Mouse (Mus musculus) left cerebral cortex, postnatal 25 days (tissue): ENCODE measurements at regions not wholly inside any gene's neighbourhood (a gene's known extent, or its start where the extent isn't known, plus 50 kb on each side); places are given as distances from the start of the nearest gene placed in this dataset.

Source experiments
- DNase-seq, 2 experiments: peaks; one replicate each; pipeline ENCODE4 v3.0.0; 2022; ENCODE audit warnings: low spot score in 2 of 2, mixed read lengths in 1 of 2
- intact Hi-C: fragments of 180-260 bp; cut with DNase I; formaldehyde crosslinking; loops from one replicate; pipeline ENCODE4 v1.15.1; 2025

DNA sequence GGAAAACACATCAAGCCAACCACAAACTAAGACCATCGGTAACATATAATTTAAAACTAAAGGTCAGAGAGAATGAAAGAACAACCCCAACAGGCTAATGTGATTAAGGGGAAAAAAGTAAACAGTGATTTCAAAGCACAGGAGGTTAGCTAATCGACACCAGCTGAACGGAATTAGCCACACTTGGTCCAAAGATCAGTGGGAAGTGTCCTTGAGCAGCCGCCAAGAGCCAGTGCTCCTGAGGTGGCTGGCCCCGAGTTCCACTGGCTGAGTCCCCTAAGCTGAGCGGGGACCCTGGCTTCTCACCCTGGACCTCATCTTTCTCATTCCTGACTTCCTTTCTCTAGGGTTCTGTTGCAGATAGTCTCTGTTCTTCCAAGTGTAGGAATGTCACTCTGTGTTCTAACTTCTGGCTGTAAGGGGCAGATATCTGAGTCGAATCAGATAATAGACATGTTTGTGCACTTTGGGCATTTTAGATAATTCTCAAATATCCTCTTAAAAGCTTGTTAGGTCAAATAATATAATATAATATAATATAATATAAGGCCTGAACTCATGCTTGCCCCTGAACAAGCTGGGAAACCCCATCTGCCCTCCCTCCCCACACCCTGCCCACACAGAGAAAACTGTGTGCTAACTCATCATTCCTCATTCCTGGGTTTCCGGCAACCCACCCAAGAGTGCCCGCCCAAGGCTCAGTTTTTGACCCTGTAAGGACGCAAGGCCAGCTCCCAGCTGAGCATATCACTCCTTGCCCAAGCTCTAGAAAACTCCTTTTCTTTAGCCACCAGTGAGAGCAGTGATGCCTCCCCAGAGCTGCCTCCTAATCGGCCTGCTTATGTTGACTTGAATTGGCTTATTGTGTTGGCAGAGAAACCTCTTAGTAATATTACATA, 137.3 kb upstream of the Krr1 start:
- intact Hi-C loops, result no loop called here
- DNase-seq, result no peak

DNA sequence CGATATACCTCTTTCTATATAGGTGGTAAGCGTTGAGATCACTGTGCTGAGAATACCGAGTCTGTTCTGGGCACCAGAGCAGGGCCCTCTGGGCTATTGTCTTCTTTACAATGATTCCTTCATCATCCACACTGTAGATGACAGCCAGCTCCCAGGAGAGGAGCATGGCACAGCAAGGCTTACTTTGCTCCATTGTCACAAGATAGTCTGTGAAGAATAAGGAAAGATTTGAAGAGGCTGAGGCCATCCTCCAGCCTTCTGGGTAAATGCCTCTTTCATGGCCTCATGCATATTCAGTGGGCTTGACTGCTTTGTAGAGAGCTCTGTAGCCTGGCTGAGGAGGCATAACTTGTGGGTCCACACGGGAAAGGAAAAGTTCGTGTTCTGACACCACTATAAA, 136.3 kb upstream of the Krr1 start:
- intact Hi-C loops, result no loop called here
- DNase-seq, result no peak

DNA sequence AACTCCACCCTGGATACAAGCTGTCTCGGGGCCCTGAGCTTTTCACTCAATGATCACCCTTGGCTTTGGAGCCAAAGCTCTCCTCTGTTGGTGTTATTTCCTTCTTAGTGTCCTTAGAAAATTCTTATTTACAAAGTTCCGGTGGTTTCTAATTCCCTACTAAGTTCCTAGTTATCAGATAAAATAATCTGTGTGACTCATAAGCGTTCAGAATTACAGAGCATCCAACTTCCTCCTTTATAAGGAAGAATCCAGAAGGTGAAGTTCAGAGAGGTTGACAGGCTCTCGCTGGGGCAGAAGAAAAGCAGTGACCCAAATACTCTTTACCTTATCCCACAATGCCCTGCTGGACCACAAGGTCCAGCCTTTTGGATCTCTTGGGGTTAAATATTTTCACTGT, 135.7 kb upstream of the Krr1 start:
- no peak for DNase-seq

DNA sequence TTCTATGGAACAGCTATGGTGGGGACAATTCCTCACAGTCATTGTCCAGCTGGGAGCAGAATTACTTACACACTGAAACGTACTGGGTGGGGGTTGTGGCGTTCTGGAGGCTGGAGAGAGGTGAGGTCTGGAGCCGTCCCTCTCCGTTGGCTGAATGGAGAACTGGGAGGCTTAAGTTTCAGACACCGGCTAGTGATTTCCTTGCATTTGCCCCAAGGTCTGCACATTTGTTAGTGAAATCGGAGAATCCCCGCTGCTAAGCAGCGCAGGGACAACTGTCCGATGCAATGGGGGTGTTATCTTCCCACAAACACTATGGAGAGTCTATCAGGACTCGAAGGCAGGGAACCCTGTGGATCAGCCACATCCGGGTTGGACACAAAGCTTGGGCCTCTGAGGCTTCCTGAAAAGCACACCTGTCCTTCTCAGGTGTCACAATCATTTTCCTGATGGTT, 130.1 kb upstream of the Krr1 start:
- intact Hi-C loops, result no loop called here
- no peak for DNase-seq

More for the DNA sequence above, 135.7 kb upstream of the Krr1 start:
- intact Hi-C loops, result no loop called here

DNA sequence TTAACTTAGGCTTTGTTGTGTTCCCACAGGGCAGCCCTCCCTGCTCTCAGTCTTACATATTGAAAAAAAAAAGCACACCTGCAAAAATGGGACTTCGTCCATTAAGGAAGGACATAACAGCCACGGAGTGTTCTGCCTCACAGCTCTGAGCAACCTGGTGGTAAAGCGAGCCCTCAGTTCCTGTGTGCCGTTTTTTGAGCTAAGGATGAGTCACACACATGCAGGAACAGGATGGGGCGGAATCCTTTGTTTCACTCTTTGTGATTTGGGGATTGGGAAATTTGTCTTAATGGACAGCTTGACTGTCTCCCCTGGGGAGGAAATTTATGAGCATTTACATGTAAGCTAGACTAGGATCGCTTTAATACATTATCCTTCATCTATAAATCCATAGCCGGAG, 129.6 kb upstream of the Krr1 start:
- intact Hi-C loops, result no loop called here
- DNase-seq, result no peak

DNA sequence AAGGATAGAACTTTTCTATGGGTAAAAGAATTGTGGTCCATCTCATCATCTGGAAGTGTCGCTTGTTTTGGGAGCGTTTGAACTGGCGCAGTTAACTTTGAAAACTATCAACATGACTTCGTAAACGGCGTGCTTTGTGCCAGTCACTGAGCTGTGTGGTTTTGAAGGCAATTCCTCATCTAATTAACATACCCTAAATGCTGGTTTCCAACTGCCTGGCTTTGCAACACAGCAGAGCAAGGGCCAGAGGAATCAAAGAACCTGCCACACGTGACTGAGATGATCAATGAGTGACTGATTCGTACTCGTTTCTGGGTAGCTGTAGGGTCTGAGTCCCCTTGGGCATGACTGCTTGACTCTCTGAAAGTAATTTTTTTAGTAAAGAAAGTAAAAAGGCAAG, 129.2 kb upstream of the Krr1 start:
- intact Hi-C loops, result no loop called here

DNA sequence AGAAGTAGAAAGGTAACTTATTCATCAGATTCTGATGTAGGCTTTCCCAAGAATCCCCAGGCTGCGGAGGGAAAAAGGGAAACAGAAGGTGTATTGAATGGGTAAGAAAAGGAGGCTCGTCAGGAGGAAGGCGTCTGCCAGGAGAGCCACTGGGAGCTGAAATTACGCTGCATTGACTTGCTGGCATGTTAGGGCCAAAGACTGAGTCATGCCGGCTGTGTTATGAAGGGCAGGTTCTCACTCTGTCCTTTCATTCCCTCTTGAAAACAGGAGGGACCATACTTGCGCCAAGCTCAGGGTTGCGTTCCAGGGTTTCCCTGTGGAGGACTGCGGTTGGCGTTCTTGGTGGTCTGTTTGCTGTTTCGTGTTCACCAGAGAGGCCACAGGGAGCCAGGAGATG, 128.3 kb upstream of the Krr1 start:
- intact Hi-C loops, result no loop called here
- DNase-seq, result no peak

More for the DNA sequence above, 129.2 kb upstream of the Krr1 start:
- DNase-seq, result no peak

DNA sequence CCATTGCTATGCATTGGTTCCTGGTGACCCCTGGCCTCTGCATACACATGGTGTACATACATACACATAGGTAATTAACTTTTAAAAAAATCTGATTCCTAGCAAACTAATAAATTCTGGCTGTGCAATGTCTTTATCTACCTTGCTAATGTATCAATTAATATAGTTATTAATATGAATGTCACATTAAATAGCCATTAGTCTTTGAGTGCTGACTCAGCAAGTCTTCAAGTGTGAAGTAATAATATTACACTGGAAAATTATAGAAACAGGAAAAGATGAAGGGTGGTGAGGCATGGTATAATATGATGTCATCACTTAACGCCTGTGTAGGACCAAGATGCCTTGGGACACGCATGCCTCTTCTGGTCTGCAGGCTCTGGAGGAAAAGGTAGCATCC, 126.5 kb upstream of the Krr1 start:
- intact Hi-C loops, result no loop called here
- DNase-seq, result no peak

DNA sequence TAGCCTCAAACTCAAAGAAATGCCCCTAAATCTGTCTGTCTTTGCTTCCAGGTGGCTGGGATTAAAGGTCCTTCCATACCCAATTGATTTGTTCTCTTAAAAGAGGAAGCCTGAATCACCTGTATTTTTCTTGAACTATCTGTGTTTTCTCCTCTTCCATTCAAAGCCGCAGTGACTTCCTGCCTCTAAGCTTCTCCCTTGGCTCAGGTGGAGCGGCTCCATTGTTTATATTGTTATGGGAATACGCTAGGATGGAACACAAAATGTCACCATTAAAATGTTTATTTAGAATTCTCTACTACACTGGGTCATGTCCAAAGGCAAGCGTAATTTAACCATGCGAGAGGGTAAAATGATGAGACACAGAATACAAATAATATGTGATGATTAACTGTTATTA, 118.2 kb upstream of the Krr1 start:
- no peak for DNase-seq
- intact Hi-C loops, result no loop called here

DNA sequence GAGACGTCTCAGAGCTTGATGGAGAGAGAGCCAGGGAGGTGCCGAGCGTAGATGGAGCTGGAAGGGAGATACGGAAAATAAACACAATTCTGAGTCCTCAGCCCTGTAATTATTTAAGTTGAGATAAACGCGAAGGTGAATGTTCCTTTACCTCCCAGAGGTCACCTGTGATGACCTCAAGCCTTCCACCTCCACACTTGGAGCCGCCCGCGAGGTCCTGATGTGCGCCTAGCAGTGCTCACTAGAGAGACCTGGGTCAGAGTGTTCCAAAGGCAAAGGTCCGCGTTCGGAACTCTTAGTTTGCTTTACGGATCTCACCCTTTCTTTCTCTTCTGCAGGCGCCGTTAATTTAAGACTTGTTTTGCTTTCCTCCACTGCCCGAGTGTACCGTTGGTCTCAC, 117.0 kb upstream of the Krr1 start:
- intact Hi-C loops, result no loop called here

DNA sequence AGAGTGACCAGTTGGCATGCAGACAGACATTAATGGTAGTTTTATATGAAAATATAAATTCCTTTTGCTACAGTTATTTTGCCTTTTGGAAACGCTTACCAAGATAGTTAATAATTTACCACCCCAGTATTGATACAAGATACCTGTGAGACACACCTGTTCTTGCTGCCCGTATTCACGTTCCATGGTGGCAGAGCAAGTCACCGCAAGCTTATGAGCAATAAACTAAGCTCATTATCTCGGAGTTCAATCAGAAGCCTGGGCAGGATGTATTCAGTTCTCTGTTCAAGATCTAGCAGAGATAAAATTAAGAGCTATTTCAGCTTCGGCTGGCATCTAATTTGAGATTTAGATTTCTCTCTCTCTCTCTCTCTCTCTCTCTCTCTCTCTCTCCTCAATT, 114.1 kb upstream of the Krr1 start:
- intact Hi-C loops, result no loop called here
- no peak for DNase-seq

More for the DNA sequence above, 117.0 kb upstream of the Krr1 start:
- DNase-seq, result no peak

DNA sequence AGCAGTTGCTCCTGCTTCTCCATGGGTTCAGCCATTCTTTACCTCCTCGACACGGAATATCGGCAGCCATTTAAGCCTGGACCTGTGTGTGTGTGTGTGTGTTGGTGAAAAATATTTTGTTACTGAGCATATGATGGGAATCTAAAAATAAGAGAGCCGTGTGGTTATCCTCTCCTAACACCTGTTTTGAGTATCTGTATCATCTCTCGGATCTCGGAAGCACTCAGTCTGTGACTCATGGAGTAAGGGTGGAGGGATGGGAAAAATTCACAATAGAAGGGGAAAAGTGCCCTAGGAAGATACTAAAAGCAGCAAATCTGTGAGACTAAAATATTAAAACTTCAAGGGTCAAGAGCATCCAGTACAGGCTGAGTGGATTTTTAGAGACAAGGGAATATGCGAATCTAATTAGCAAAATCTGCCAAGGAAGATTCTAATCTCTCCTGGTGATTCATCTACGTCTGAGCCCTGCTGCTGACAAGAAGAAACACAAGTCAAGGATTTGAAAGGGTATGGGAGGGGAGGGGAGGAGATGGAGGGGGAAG, 107.1 kb upstream of the Krr1 start:
- intact Hi-C loops, result no loop called here

DNA sequence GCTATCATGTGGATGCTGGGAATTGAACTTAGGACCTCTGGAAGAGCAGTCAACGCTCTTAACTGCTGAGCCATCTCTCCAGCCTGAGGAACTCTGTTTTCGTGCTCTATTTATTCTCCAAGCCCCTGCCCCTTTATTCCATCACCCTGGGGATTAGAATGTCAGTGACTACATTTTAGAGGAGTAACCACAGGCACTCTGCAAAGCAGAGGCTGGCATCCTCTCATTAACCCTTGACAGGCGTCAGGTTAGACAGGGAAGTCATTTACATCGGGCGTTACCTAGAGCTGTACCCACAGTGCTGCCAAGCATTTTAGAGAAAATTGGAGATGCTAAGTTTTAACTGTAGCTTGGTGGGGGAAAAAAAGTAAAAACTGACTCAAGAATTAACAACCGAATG, 105.4 kb upstream of the Krr1 start:
- DNase-seq, result no peak
- intact Hi-C loops, result no loop called here

More for the DNA sequence above, 107.1 kb upstream of the Krr1 start:
- DNase-seq, result peak in 1 of 2 experiments; percentile 23

DNA sequence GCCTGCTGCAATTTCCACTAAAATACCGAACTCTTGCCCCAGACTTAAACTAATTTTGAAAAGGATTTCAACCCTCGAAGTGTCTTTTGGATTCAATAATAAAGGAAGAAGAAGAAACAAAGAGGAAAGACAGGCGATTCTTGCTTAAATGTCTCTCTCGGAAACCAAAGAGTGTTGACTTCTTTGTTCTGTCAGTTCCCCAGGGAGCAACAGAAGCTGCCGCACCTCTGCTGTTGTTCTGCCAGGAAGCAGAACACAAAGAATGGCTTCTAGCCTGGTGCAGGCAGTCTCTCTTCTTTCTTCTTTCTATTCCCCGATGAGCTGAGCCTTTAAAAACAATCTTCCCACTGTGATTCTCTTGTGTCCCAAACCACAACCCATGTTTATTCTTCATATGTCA, 104.9 kb upstream of the Krr1 start:
- DNase-seq, result no peak
- intact Hi-C loops, result no loop called here

DNA sequence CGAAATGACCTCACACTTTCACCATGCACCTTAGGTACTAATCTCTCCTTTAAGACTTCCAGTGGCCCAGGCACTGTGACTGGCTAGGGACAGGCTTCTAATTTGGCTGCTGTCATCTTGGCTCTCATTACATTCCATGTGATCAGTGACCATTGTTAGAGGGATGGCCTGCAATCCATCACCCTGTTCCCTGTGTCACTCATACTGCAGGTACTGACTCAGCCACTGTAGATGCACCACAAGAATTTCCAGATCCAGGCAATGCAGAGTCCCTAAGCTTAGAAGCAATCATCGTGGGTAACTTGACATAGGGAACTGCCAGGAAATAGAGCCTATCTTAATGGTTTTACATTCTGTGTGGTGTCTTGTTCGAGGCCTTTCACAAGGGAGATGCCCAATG, 92.1 kb upstream of the Krr1 start:
- DNase-seq, result no peak
- intact Hi-C loops, result loop anchor here (5.0 kb wide), 1 partner anchor 373 kb away; the partner anchor contains the start of gene Phlda1

DNA sequence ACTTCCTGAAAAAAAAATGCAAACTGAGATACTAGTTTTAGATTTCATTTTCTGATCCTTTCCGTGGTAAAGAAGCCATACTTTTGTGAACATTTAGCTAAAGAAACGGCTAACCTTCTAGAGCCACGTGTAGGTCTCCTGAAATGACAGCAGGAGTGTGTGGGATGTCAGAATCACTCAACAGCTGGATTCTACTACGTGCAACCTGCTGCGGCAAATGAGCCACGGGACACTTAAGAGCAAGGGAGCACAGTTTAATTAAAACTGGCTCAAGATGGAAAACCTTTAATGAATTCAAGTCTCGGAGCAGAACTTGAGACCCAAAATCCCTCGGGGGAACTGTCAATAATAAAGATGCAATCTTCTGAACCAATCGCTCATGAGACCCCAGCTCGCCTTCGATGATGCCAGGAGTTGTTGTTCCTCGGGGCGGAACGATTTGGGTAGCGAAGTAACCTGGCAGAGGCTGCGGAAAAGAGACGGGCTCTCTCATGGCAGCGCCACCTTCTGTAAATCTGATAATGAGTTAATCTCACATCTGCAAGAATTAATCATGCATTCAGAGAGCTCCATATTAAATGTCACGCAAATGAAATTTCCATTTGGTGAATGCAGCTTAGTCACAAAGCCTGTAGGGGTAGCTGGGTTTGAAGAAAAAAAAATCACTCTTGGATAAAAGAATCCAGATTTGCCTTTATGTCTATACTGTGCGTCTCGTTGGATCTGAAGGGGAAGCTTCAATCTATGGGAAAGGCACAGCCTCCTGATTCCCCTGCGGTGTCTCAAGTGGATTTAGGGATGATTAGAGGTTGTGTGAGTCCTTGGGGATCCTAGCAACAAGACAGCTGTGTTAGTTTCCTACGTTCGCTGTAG, 90.9 kb upstream of the Krr1 start:
- intact Hi-C loops, result loop anchor here (5.0 kb wide), 1 partner anchor 374 kb away; the partner anchor contains the start of gene Phlda1
- peak in 1 of 2 experiments; percentile 39 for DNase-seq

DNA sequence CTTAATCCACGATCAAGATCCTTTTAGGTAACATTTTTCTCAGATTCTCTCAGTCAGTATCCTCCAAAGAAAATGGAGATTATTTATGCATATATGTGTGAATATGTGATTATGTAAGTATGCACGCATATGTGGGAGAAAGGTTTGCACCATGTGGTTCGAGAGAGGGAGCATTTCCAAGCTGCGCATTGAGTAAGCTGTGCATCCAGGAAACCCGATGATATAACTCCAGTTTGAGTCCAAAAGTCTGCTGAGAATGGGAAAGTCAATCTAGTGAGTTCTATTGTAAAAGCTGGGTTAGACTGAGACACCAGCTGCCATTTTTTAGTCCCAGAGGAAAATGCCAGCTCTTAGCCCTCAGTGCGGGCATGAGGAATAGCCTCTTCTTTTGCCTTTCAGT, 89.9 kb upstream of the Krr1 start:
- intact Hi-C loops, result loop anchor here (5.0 kb wide), 1 partner anchor 375 kb away; the partner anchor contains the start of gene Phlda1
- peak in 1 of 2 experiments; percentile 83 for DNase-seq

DNA sequence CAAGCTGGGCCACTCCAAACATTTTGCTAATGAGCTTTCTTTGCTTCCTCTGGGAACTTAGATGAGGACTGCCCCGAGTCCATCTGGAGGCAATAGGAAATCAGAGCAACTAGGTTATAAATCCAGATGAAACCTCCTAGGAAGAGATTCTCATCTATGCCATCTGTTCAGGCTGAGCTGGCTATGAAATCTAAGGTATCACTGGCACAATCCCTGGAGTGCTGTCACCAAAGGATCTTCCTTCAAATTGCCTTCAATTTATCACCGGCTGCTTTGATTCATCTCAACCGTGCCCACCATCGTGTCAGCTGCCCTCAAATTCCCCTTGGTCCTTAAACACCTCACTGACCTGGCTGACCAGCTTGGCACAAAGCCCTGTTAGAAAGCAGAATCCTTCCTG, 87.8 kb upstream of the Krr1 start:
- intact Hi-C loops, result loop anchor here (5.0 kb wide), 1 partner anchor 377 kb away; the partner anchor contains the start of gene Phlda1
- DNase-seq, result peak in 1 of 2 experiments; percentile 22

DNA sequence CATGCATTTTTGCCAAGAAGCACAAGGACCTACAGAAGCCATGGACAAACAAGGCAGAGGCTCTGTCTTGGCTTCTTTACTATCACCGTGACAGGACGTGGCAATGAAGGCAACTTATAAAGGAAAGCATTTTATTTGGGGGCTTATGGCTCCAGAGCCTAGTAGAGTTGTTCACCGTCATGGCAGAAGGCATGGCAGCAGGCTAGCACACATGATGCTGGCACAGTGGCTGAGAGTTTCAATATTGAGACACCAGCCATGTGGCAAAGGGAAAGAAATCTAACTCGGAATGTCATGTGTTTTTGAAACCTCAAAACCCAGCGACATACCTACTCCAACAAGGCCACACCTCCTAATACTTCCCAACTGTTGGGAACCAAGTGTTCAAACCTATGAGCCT, 83.4 kb upstream of the Krr1 start:
- intact Hi-C loops, result no loop called here
- DNase-seq, result no peak

DNA sequence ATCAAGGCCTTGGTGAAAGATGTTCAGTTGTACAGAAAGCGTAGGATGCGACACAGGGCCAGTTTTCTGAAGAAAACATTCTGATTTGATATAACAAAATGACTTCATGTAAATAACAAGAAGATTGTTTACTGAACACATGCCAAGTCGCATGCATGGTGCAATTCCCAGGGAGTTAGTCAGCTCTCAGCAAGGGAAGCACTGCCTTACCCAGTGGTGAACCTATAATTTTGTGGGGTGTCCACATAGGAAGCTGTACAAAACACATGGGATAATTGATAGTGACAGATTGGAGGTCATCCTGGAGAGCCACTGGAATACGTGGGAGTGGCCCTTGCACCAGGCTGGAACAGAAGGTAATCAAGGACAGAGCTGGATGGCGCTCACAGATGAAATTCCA, 79.0 kb upstream of the Krr1 start:
- intact Hi-C loops, result no loop called here
- DNase-seq, result no peak
